Mouse (Mus musculus) cerebral cortex, adult 2 months (tissue): ENCODE data around the gene Lexm.

ENCODE experiments used
- WGBS: fragments of 180-500 bp; shearing (Covaris S2); methylation state at CpG from one replicate; pipeline ENCODE4 v1.1.7; 2018; 5-methylcytosine and 5-hydroxymethylcytosine counted together

Lexm gene

GRCm38 (mm10) chr4:106582428-106583153 lies 34.5 kb downstream of the Lexm start:
- 82% methylated on average over 12 of the region's 12 CpGs for WGBS

GRCm38 (mm10) chr4:106581865-106582204 lies 35.2 kb downstream of the Lexm start:
- 67% methylated on average over 15 of the region's 15 CpGs for WGBS

GRCm38 (mm10) chr4:106581176-106581864 lies 35.7 kb downstream of the Lexm start:
- WGBS: 54% methylated on average over 14 of the region's 14 CpGs

- 73% methylated on average over 7 of the region's 7 CpGs for WGBS
Observed at GRCm38 (mm10) chr4:106577511-106577910, 39.5 kb downstream of the Lexm start.

GRCm38 (mm10) chr4:106575022-106575421 lies 42.0 kb downstream of the Lexm start:
- WGBS: 57% methylated on average over 8 of the region's 8 CpGs

GRCm38 (mm10) chr4:106571081-106571724 lies 45.8 kb downstream of the Lexm start:
- 61% methylated on average over 11 of the region's 11 CpGs for WGBS

GRCm38 (mm10) chr4:106569680-106570079 lies 47.4 kb downstream of the Lexm start:
- WGBS: 94% methylated on average over 4 of the region's 4 CpGs

- 66% methylated on average over 11 of the region's 11 CpGs for WGBS
Observed at GRCm38 (mm10) chr4:106564161-106564560, 52.9 kb downstream of the Lexm start.

GRCm38 (mm10) chr4:106562837-106563790 lies 53.9 kb downstream of the Lexm start:
- WGBS: 31% methylated on average over 9 of the region's 9 CpGs

GRCm38 (mm10) chr4:106562006-106562405 lies 55.0 kb downstream of the Lexm start:
- 9% methylated on average over 6 of the region's 6 CpGs for WGBS

GRCm38 (mm10) chr4:106560846-106561781 lies 55.9 kb downstream of the Lexm start, which contains the start of gene Dhcr24:
Gene Dhcr24 (plus strand): TSS chr4:106561038.
- WGBS: under 1% methylated on average over 89 of the region's 89 CpGs

GRCm38 (mm10) chr4:106560213-106560845 lies 56.7 kb downstream of the Lexm start:
- WGBS: 5% methylated on average over 20 of the region's 20 CpGs

GRCm38 (mm10) chr4:106559343-106560212 lies 57.5 kb downstream of the Lexm start:
- WGBS: 46% methylated on average over 13 of the region's 13 CpGs

- whole genome bisulfite sequencing: 43% methylated on average over 1 of the region's 1 CpGs
Observed at GRCm38 (mm10) chr4:106557978-106558377, 59.1 kb downstream of the Lexm start.

GRCm38 (mm10) chr4:106557262-106557661 lies 59.8 kb downstream of the Lexm start:
- WGBS: 87% methylated on average over 5 of the region's 5 CpGs

GRCm38 (mm10) chr4:106550516-106551166 lies 66.4 kb downstream of the Lexm start:
- 69% methylated on average over 8 of the region's 8 CpGs for WGBS

GRCm38 (mm10) chr4:106548113-106548512 lies 68.9 kb downstream of the Lexm start:
- 82% methylated on average over 3 of the region's 3 CpGs for WGBS

- 84% methylated on average over 1 of the region's 1 CpGs for WGBS
Observed at GRCm38 (mm10) chr4:106546896-106547295, 70.1 kb downstream of the Lexm start.
